Mouse (Mus musculus) layer of hippocampus, postnatal 36 days (tissue): ENCODE data around the gene Gimap7. TPM values are rescaled to one million over a fixed set of nuclear protein-coding genes. Genes with fewer than 3 reads are reported as not detected.

Experiments
- DNase-seq, 2 experiments: peaks; one replicate each; pipeline ENCODE4 v3.0.0; 2022
- total RNA-seq, 2 experiments: library from RNA; stranded (reverse); gene quantifications; 2 replicates each; pipeline ENCODE4 v1.2.3; 2021

Gimap7 gene
- total RNA-seq, 2 experiments from 2014 or later: not detected

GRCm38 (mm10) chr6:48741711-48742206, 23.3 kb downstream of the Gimap7 start:
- DNase-seq: no peak

- DNase-seq: peak; percentile 8 to 9
These were observed 24.3 kb downstream of the Gimap7 start for GRCm38 (mm10) chr6:48742422-48743351.

GRCm38 (mm10) chr6:48745490-48745889, 27.1 kb downstream of the Gimap7 start:
- DNase-seq: no peak

GRCm38 (mm10) chr6:48745959-48746889, 27.8 kb downstream of the Gimap7 start, which contains the start of gene Gimap5:
Gimap5 (plus strand) TSS chr6:48746197.
- no peak for DNase-seq

GRCm38 (mm10) chr6:48747091-48747966, 28.9 kb downstream of the Gimap7 start:
- no peak for DNase-seq

GRCm38 (mm10) chr6:48763567-48764270, 45.3 kb downstream of the Gimap7 start:
- no peak for DNase-seq

- DNase-seq: no peak
These were observed 46.1 kb downstream of the Gimap7 start for GRCm38 (mm10) chr6:48764496-48764895.

GRCm38 (mm10) chr6:48768178-48768869, 49.9 kb downstream of the Gimap7 start:
- no peak for DNase-seq

- DNase-seq: no peak
These were observed 50.5 kb downstream of the Gimap7 start for GRCm38 (mm10) chr6:48768933-48769332.

GRCm38 (mm10) chr6:48770696-48771095, 52.3 kb downstream of the Gimap7 start, which contains the start of gene Gimap3:
Gimap3 (minus strand) TSS chr6:48770851.
- no peak for DNase-seq

- DNase-seq: peak; percentile 64 to 73
These were observed 53.6 kb downstream of the Gimap7 start for GRCm38 (mm10) chr6:48772030-48772429.

Other genes with a start within 250 kb of the Gimap7 start
- 100 to 1,000 TPM; 424 to 471 TPM for gene Atp6v0e2, start 181.0 kb upstream of the Gimap7 start, total RNA-seq
- 10 to 100 TPM; 29.4 to 35.0 TPM for gene Lrrc61, start 163.8 kb upstream of the Gimap7 start, total RNA-seq
- gene Rarres2, start 145.8 kb upstream of the Gimap7 start, total RNA-seq: 10 to 100 TPM; 12.0 to 13.5 TPM
- gene Gm45021, start 129.0 kb upstream of the Gimap7 start, total RNA-seq: not detected
- gene Repin1, start 124.7 kb upstream of the Gimap7 start, total RNA-seq: 10 to 100 TPM; 43.6 to 47.5 TPM
- not detected for gene Gm44965, start 124.7 kb upstream of the Gimap7 start, total RNA-seq
- gene Zfp775, start 116.6 kb upstream of the Gimap7 start, total RNA-seq: 1 to 10 TPM; 6.3 to 7.7 TPM
- 10 to 100 TPM; 13.4 to 14.5 TPM for gene AI854703, start 91.9 kb upstream of the Gimap7 start, total RNA-seq
- 1 to 10 TPM in 1 of 2 experiments, under 1 TPM in 1; 0.52 to 1.1 TPM for gene Gimap8, start 71.4 kb upstream of the Gimap7 start, total RNA-seq
- gene Gimap9, start 42.5 kb upstream of the Gimap7 start, total RNA-seq: under 1 TPM; 0.28 to 0.57 TPM
- gene Gimap4, start 34.1 kb upstream of the Gimap7 start, total RNA-seq: under 1 TPM; 0.17 to 0.33 TPM
- gene Gimap6, start 10.4 kb upstream of the Gimap7 start, total RNA-seq: 1 to 10 TPM; 5.7 to 7.3 TPM
- not detected for gene Gm28053, start within 50 bp of the Gimap7 start, total RNA-seq
- gene Gimap1, start 20.4 kb downstream of the Gimap7 start, total RNA-seq: 1 to 10 TPM; 2.4 to 2.5 TPM
- 1 to 10 TPM; 1.0 to 1.7 TPM for gene Gimap5, start 27.6 kb downstream of the Gimap7 start, total RNA-seq
- gene Gimap3, start 52.2 kb downstream of the Gimap7 start, total RNA-seq: not detected
- 10 to 100 TPM; 24.3 to 24.9 TPM for gene Tmem176a, start 122.3 kb downstream of the Gimap7 start, total RNA-seq
- 10 to 100 TPM; 50.4 to 51.6 TPM for gene Tmem176b, start 122.9 kb downstream of the Gimap7 start, total RNA-seq
- not detected for gene Aoc1, start 154.3 kb downstream of the Gimap7 start, total RNA-seq
- gene 1600015I10Rik, start 211.3 kb downstream of the Gimap7 start, total RNA-seq: not detected